Mouse (Mus musculus) brain, embryonic 14.5 days (tissue): ENCODE measurements around the gene Mcrip1.

ENCODE experiments used
- CTCF ChIP-seq: fragments of 200-500 bp; IDR thresholded peaks from 2 replicates; pipeline ENCODE4 v1.5.1; 2012; ENCODE audit warnings: inconsistent platforms, mild to moderate bottlenecking, moderate library complexity, borderline replicate concordance; ENCODE audit not compliant: insufficient read depth, insufficient read length; ENCODE audit errors: extremely low read depth
- POLR2A ChIP-seq: fragments of 200-500 bp; IDR thresholded peaks from 2 replicates; pipeline ENCODE4 v1.6.1; 2012; ENCODE audit warnings: mild to moderate bottlenecking, inconsistent platforms, borderline replicate concordance; ENCODE audit not compliant: poor library complexity, insufficient read depth, insufficient read length, severe bottlenecking; ENCODE audit errors: extremely low read depth

- TF ChIP-seq POLR2A (no peak), CTCF (no peak)
Measured at GRCm38 (mm10) chr11:120518558-120518957, 31.0 kb downstream of the Mcrip1 start.
